Mouse (Mus musculus) midbrain, embryonic 14.5 days (tissue): ENCODE data around the gene Snx8. TPM values are rescaled to one million over a fixed set of nuclear protein-coding genes. Genes with fewer than 3 reads are reported as not detected.

ENCODE experiments used
- ATAC-seq: fragments of 200-750 bp; cut with Nextera tagmentation; 2 replicates; pipeline ENCODE4 v1.8.0; 2017; ENCODE audit warnings: moderate number of reproducible peaks, moderate library complexity; ENCODE audit not compliant: low FRiP score, low TSS enrichment
- DNase-seq: peaks from one replicate; pipeline ENCODE4 v3.0.0-alpha.2; 2015
- H3K27ac ChIP-seq: fragments of 300-500 bp; sonication (generic); replicated peaks from 2 replicates; pipeline ENCODE4 v1.5.1; 2014; ENCODE audit warnings: mild to moderate bottlenecking, low read depth, low read length, moderate library complexity
- H3K27me3 ChIP-seq: fragments of 300-500 bp; sonication (generic); 2 replicates; pipeline ENCODE4 v1.6.1; 2014; ENCODE audit warnings: low read length, control low read depth, mixed read lengths; ENCODE audit not compliant: control insufficient read depth, insufficient read depth
- H3K36me3 ChIP-seq: fragments of 300-500 bp; sonication (generic); 2 replicates; pipeline ENCODE4 v1.6.1; 2014; ENCODE audit warnings: low read length, control low read depth; ENCODE audit not compliant: control insufficient read depth, insufficient read depth
- H3K4me1 ChIP-seq: fragments of 300-500 bp; sonication (generic); 2 replicates; pipeline ENCODE4 v1.6.1; 2014; ENCODE audit warnings: mild to moderate bottlenecking, antibody characterized with exemption, low read length, control low read depth; ENCODE audit not compliant: control insufficient read depth, insufficient read depth
- H3K4me2 ChIP-seq: fragments of 300-500 bp; sonication (generic); 2 replicates; pipeline ENCODE4 v1.6.1; 2014; ENCODE audit warnings: mild to moderate bottlenecking, low read length, moderate library complexity
- H3K4me3 ChIP-seq: fragments of 300-500 bp; sonication (generic); replicated peaks from 2 replicates; pipeline ENCODE4 v1.5.1; 2014; ENCODE audit warnings: low read depth, low read length
- H3K9ac ChIP-seq: fragments of 300-500 bp; sonication (generic); replicated peaks from 2 replicates; pipeline ENCODE4 v1.6.1; 2014; ENCODE audit warnings: mild to moderate bottlenecking, low read length, moderate library complexity
- H3K9me3 ChIP-seq: fragments of 300-500 bp; sonication (generic); 2 replicates; pipeline ENCODE4 v1.6.1; 2016; ENCODE audit warnings: low read length, control low read depth, mixed read lengths; ENCODE audit not compliant: control insufficient read depth
- WGBS: fragments of 180-500 bp; shearing (Covaris S2); extraction: QIAGEN DNeasy Blood & Tissue Kit; methylation state at CpG from one replicate; pipeline ENCODE4 v1.1.7; 2014; 5-methylcytosine and 5-hydroxymethylcytosine counted together
- polyA plus RNA-seq: library from polyadenylated mRNA; unstranded; fragments of >200 nt; fragmentation: Nextera tagmentation; extraction: Ambion mirVana; gene quantifications from 2 replicates; pipeline ENCODE4 v1.2.1, GENCODE M21; 2014

Gene Snx8
- polyA plus RNA-seq, 1 experiment from 2014 or later, result 13.4 TPM

DNA sequence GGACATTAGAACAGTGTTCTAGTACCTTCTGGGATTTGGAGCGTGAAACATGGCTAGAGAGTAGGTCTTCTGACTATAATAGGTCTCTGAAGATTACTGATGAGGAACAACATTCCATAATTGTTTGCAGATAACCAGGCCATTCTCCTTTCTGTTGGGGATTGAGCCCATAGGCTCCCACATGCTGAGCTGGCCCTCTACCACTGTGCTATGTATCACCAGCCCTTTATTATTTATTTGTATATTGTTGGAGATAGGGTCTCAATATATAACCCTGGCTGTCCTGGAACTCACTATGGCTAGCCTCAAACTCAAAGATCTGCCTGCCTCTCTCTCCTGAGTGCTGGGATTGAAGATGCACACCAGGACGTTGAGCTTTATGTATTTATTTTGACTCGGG, 585 bp upstream of the Snx8 start:
- Histone ChIP-seq H3K9me3 (no peaks in the 10 kb centered on the region), H3K36me3 (no peaks in the 10 kb centered on the region), H3K9ac (no peak overlapping the region), H3K4me1 (peaks cover 15% of the 10 kb centered on the region), H3K4me2 (peak overlapping the region; percentile 87), H3K27me3 (no peaks in the 10 kb centered on the region), H3K4me3 (peak overlapping the region; percentile 73), H3K27ac (no peak overlapping the region; the same call in 1 of the 2 replicates)
- DNase-seq (no peak), ATAC-seq (no peak)
- 66% methylated on average over 3 of the region's 3 CpGs for WGBS

DNA sequence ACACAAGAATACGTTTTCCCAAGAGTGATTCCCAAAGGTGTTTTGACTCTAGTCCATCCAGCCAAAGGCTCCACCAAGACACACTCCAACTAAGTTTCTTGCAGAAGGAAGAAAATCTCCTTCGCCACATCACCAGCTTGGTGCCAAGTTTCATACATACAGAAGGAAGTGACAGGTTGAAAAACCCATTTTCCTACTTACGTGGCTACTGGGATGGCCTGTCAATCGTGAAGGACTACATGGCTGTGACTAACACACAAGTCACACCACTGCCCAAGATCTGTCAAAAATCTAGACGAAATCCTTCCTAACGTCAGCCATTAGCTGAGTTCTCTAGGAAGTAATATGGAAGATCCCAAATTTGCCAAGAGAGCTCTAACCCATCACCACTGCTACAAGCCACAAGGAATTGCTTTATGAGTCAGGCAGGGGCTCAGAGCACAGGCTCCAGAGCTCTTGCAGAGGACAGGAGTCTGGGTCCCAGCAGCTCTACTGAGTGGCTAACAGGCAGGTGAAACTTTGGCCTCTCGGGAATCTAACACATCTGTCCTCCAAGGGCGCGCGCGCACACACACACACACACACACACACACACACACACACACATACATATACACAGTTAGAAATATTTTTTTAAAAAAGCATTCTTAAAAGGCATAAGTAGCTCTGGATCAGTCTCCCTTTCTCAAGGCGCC, 1.1 kb downstream of the Snx8 start:
- Histone ChIP-seq H3K9me3 (no peaks in the 10 kb centered on the region), H3K27ac (no peak overlapping the region), H3K36me3 (no peaks in the 10 kb centered on the region), H3K4me1 (peaks cover 15% of the 10 kb centered on the region), H3K27me3 (no peaks in the 10 kb centered on the region), H3K9ac (peak overlapping the region; percentile 65), H3K4me2 (peak overlapping the region; percentile 87), H3K4me3 (peak overlapping the region; percentile 73)
- no peak for DNase-seq
- no peak for ATAC-seq
- 70% methylated on average over 12 of the region's 12 CpGs for WGBS

DNA sequence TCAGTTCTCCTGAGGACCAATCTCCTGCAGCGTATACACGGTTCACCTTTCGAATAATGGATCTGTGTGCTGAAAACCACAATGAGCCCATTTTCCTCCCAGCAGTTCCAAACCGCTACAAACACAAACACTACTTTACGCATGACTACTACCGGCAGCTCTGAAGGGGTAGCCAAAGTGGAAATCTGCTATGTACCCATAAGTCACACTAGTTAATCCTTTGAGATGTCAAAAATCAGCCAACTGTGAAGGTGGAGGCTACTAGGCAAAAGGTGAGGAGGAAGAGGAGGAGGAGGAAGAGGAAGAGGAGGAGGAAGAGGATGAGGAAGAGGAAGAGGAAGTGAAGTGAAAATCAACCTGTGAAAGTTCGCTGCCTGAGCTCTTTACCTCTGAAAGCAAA, 1.8 kb downstream of the Snx8 start:
- no peak overlapping the region for H3K4me2 ChIP-seq
- WGBS, result 82% methylated on average over 7 of the region's 7 CpGs
- H3K4me1 ChIP-seq, result peaks cover 15% of the 10 kb centered on the region

GRCm38 (mm10) chr5:140384462-140384861, 4.6 kb downstream of the Snx8 start:
- Histone ChIP-seq H3K9me3 (no peaks in the 10 kb centered on the region), H3K36me3 (no peaks in the 10 kb centered on the region), H3K27ac (no peak overlapping the region), H3K4me3 (no peak overlapping the region), H3K4me2 (no peak overlapping the region), H3K9ac (no peak overlapping the region), H3K4me1 (peaks cover 14% of the 10 kb centered on the region), H3K27me3 (no peaks in the 10 kb centered on the region)
- ATAC-seq, result no peak
- 94% methylated on average over 1 of the region's 1 CpGs for WGBS
- no peak for DNase-seq

More for the DNA sequence above, 1.8 kb downstream of the Snx8 start:
- Histone ChIP-seq H3K9me3 (no peaks in the 10 kb centered on the region), H3K27ac (no peak overlapping the region), H3K36me3 (no peaks in the 10 kb centered on the region), H3K4me3 (no peak overlapping the region), H3K27me3 (no peaks in the 10 kb centered on the region), H3K9ac (no peak overlapping the region)
- ATAC-seq (no peak), DNase-seq (no peak)

- ATAC-seq (no peak), DNase-seq (no peak)
- 17% methylated on average over 7 of the region's 7 CpGs for WGBS
- no peak overlapping the region for H3K4me3 ChIP-seq
- no peaks in the 10 kb centered on the region for H3K36me3 ChIP-seq
- H3K4me1 ChIP-seq, result peaks cover 10% of the 10 kb centered on the region
- no peak overlapping the region for H3K4me2 ChIP-seq
- H3K27me3 ChIP-seq, result no peaks in the 10 kb centered on the region
- H3K9me3 ChIP-seq, result no peaks in the 10 kb centered on the region
- H3K9ac ChIP-seq, result no peak overlapping the region
- no peak overlapping the region for H3K27ac ChIP-seq
Measured at GRCm38 (mm10) chr5:140383559-140383958, 5.5 kb downstream of the Snx8 start.

DNA sequence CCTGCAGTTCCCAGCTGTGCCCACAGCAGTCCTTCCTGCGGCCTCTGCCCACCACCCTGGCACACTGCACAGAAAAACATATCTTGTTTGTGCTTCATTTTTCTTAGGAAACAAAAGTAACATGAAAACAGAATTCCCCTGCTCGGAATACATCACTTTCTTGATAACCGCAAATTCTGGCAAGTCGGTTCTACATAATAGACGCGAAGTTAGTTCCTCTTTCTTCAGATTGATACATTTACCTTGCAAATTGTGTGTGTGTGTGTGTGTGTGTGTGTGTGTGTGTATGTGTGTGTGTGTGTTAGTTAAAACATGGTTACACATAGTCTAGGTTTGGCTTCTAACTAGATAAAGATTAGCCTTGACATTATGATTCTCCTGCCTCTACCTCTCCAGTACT, 6.4 kb downstream of the Snx8 start:
- Histone ChIP-seq H3K9ac (no peak overlapping the region), H3K4me1 (peaks cover 2% of the 10 kb centered on the region), H3K27ac (no peak overlapping the region), H3K36me3 (no peaks in the 10 kb centered on the region), H3K9me3 (no peaks in the 10 kb centered on the region), H3K4me3 (no peak overlapping the region), H3K27me3 (no peaks in the 10 kb centered on the region), H3K4me2 (no peak overlapping the region)
- ATAC-seq, result no peak
- 94% methylated on average over 6 of the region's 6 CpGs for WGBS
- DNase-seq, result no peak

GRCm38 (mm10) chr5:140381156-140381555, 7.9 kb downstream of the Snx8 start:
- no peaks in the 10 kb centered on the region for H3K36me3 ChIP-seq
- H3K9ac ChIP-seq, result no peak overlapping the region
- ATAC-seq (no peak), DNase-seq (no peak)
- WGBS, result 93% methylated on average over 7 of the region's 7 CpGs
- no peak overlapping the region for H3K4me3 ChIP-seq
- H3K4me1 ChIP-seq, result no peaks in the 10 kb centered on the region
- H3K4me2 ChIP-seq, result no peak overlapping the region
- no peak overlapping the region for H3K27ac ChIP-seq
- H3K27me3 ChIP-seq, result no peaks in the 10 kb centered on the region
- no peaks in the 10 kb centered on the region for H3K9me3 ChIP-seq

DNA sequence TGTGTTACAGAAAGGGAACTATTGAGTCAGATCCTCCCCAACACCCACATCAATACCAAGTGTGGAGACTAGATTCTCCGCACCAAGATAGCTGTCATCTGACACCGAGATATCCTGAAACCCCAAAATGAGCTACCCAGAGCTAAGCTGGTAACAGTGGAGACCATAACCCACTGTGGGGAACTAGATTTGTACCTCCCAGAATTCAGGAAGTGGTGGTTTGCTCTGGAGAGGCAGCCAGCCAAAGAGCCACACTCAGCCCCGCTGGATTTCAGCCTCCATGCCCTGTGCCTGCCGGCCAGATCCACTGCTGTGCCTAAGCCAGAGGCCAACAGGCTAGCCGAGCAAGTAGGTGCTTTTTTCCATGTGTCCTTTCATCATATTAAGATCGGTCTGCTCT, 9.8 kb downstream of the Snx8 start:
- WGBS, result 81% methylated on average over 6 of the region's 6 CpGs
- DNase-seq, result no peak
- ATAC-seq, result no peak
- Histone ChIP-seq H3K27ac (no peak overlapping the region), H3K9ac (no peak overlapping the region), H3K4me2 (no peak overlapping the region), H3K27me3 (no peaks in the 10 kb centered on the region), H3K4me1 (no peaks in the 10 kb centered on the region), H3K4me3 (no peak overlapping the region), H3K36me3 (no peaks in the 10 kb centered on the region), H3K9me3 (no peaks in the 10 kb centered on the region)

GRCm38 (mm10) chr5:140378121-140378853, 10.8 kb downstream of the Snx8 start:
- Histone ChIP-seq H3K9ac (no peak overlapping the region), H3K4me2 (no peak overlapping the region), H3K27ac (no peak overlapping the region), H3K36me3 (no peaks in the 10 kb centered on the region), H3K9me3 (no peaks in the 10 kb centered on the region), H3K27me3 (no peaks in the 10 kb centered on the region), H3K4me1 (no peaks in the 10 kb centered on the region), H3K4me3 (no peak overlapping the region)
- DNase-seq, result no peak
- ATAC-seq, result no peak
- WGBS, result 90% methylated on average over 6 of the region's 6 CpGs
